In the genomic region with DNA sequence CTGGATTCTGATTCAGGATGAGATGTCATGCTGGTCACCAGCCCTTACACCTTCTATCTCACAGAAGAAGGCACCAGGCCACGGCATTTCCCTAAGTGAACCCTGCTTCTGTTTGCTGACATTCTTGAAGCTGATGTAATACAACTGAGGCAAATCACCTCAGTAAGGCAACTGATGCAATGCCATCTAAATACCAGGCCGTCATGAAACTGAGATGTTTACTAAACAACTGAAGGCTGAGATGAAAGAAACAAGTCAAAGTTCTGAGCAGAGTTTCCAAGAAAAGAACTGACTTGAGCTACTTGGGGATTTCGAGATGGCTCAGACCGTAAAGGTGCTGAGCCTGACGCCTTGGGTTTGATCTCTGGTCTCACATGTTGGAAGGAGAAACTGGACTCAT, we compare ENCODE assay signal across 20 mouse cellular contexts.
DNase-seq lines count a peak whose midpoint lies in the region; ATAC-seq lines count a peak whose summit lies in the region.
"Had no signal": no experiment of that assay in that cellular context is flagged by ENCODE, and none has a peak within 500 bp of the region (broad histone marks: within the 10 kb centered on the region; RNA-seq: fewer than 3 reads in every experiment).

No protein-coding gene starts in this region.

- DNase-seq in CD4-positive, CD25-positive, alpha-beta regulatory T cell, adult 2 months (ENCODE audit: low read depth, low spot score): peak; percentile 56
- DNase-seq in induced T-regulatory cell, adult 2 months (ENCODE audit: low read depth): peak; percentile 52
- peak; percentile 47 for DNase-seq in naive thymus-derived CD4-positive, alpha-beta T cell, adult 2 months (ENCODE audit: low read depth)
- no peak for DNase-seq in embryo, embryonic 10 days (ENCODE audit: low spot score)
- DNase-seq in heart, postnatal 25 days (ENCODE audit: low spot score): no peak
- DNase-seq: adrenal gland, adult 8-10 months; adrenal gland, postnatal 14 days; adrenal gland, postnatal 36 days; B cell, adult 2 months; cerebellum, adult 11-12 months; cerebellum, adult 2 months; cerebellum, adult 9-10 months; cerebellum, postnatal 10 days; cerebellum, postnatal 25 days; embryo, embryonic 11 days had no signal

- intact Hi-C loops in heart, postnatal 25 days (cut with DNase I): no loop called here

- no peak for ATAC-seq in CD4-positive, CD25-positive, alpha-beta regulatory T cell, adult 4 months
- ATAC-seq: activated CD4-positive, CD25-positive, alpha-beta regulatory T cell, adult 4 months; forebrain, embryonic 14.5 days; forebrain, embryonic 16.5 days; Patski had no signal

Comparison
In these comparisons a context has a peak if more than half of its experiments do, and no peak if none do; other contexts are left out.
1. DNase-seq: peak in CD4-positive, CD25-positive, alpha-beta regulatory T cell, adult 2 months (single experiment), induced T-regulatory cell, adult 2 months (single experiment) and naive thymus-derived CD4-positive, alpha-beta T cell, adult 2 months (single experiment); none in embryo, embryonic 10 days (single experiment) and heart, postnatal 25 days (single experiment).